Mouse (Mus musculus) heart, postnatal 0 days (tissue): ENCODE data around the gene Tmem255a.

Source experiments
- CTCF ChIP-seq: IDR thresholded peaks from 2 replicates; pipeline ENCODE4 v1.5.1; 2016; ENCODE audit warnings: antibody characterized with exemption, control low read depth, low read depth
- EP300 ChIP-seq: IDR thresholded peaks from 2 replicates; pipeline ENCODE4 v1.6.1; 2016; ENCODE audit warnings: antibody characterized with exemption, low read depth

- TF ChIP-seq EP300 (no peak), CTCF (no peak)
These were observed 61.8 kb downstream of the Tmem255a start for GRCm38 (mm10) chrX:38190458-38190764.
